Mouse (Mus musculus): ENCODE results near the gene Patl1. TPM values are rescaled to one million over a fixed set of nuclear protein-coding genes. Genes with fewer than 3 reads are reported as not detected.

Patl1 gene
- total and polyA plus RNA-seq, 3 experiments: 8.5 to 40.8 (median 12.0) TPM

DNA sequence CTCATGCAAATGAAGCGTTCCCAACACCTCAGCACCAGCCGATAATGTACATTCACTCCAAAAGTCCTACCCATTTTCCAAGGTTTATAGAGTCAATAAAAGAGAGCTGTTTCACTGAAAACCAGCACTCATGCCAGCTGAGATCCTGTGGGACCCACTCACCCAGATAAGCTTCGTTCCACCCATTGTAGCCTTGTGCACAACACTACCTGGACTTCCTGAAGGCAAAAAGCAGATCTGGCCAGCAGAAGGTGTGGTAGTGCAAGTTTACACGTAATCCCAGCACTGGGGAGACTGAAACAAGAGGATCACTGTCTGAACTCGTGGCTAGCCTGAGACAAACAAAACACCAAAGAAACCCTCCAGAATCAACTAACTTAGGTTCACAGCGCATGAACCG is 38.5 kb downstream of the Patl1 start:
- Histone ChIP-seq H3K79me2 (replicated peaks; ENCODE audit: control insufficient read depth, extremely low read depth, insufficient read depth, poor library complexity, severe bottlenecking) (no peaks in the 10 kb centered on the region), H3K27me3 (replicated peaks) (no peaks in the 10 kb centered on the region), H3K9me3 (replicated peaks; ENCODE audit: low read length) (no peaks in the 10 kb centered on the region), H3K4me1 (ENCODE audit: control insufficient read depth in 1 of 2, insufficient read depth in 2 of 2) (peaks cover 2 to 4% of the 10 kb centered on the region in 2 experiments; a peak in 3 of 4 replicates), H3K4me3 (replicated peaks in 1 of 3; ENCODE audit: low read depth in 2 of 3, low read length in 2 of 3, poor library complexity in 1 of 3) (no peak overlapping the region), H3K9ac (ENCODE audit: insufficient read depth, low read depth) (no peak overlapping the region), H3K4me2 (ENCODE audit: insufficient read depth, low read depth, poor library complexity, severe bottlenecking) (no peak overlapping the region), H3K27ac (ENCODE audit: insufficient read depth, low read depth) (no peak overlapping the region), H3K36me3 (replicated peaks in 1 of 2; ENCODE audit: control insufficient read depth in 1 of 2, insufficient read depth in 1 of 2, low read length in 1 of 2) (peaks cover 3 to 12% of the 10 kb centered on the region in 2 experiments)
- TF ChIP-seq CTCF (conservative IDR thresholded peaks at IDR 0.05 in 1 of 2, IDR thresholded peaks at IDR 0.05 in 1 of 2; ENCODE audit: low read depth in 2 of 2, low read length in 2 of 2) (no peak), CHD2 (IDR thresholded peaks at IDR 0.05; ENCODE audit: low read length) (no peak), NELFE (IDR thresholded peaks at IDR 0.05; ENCODE audit: low read depth, low read length) (no peak), UBTF (IDR thresholded peaks at IDR 0.05; ENCODE audit: low read depth, low read length) (no peak), ZC3H11A (IDR thresholded peaks at IDR 0.05; ENCODE audit: low read depth, low read length) (no peak), PAX5 (IDR thresholded peaks at IDR 0.05; ENCODE audit: low read length) (no peak), RCOR1 (conservative IDR thresholded peaks at IDR 0.05; ENCODE audit: low read depth, low read length) (no peak), ZNF384 (IDR thresholded peaks at IDR 0.05; ENCODE audit: low read depth, low read length) (no peak), EP300 (IDR thresholded peaks at IDR 0.05; ENCODE audit: low read length) (no peak), JUN (IDR thresholded peaks at IDR 0.05; ENCODE audit: insufficient read depth, low read depth, low read length) (no peak), MAZ (IDR thresholded peaks at IDR 0.05; ENCODE audit: low read depth, low read length) (no peak), RAD21 (IDR thresholded peaks at IDR 0.05; ENCODE audit: low read depth, low read length) (no peak), JUND (conservative IDR thresholded peaks at IDR 0.05; ENCODE audit: low read depth, low read length) (no peak)
- dilution Hi-C loops (cut with MboI; ENCODE audit: extremely low pct_ligation_motif_present, extremely low pct_unique_long_range_greater_than_20kb, low sequenced_read_pairs) (no loop called here), in situ Hi-C loops (cut with MboI; ENCODE audit: low pct_ligation_motif_present, low pct_unique_long_range_greater_than_20kb, low sequenced_read_pairs) (loop anchor here (25.0 kb wide), 1 partner anchor 338 kb away; the partner anchor contains the start of genes Ms4a2 and Ms4a6d)
- DNase-seq (ENCODE audit: extremely low read depth): no peak

GRCm38 (mm10) chr19:11954206-11954605 is 42.0 kb downstream of the Patl1 start:
- in situ Hi-C loops (cut with MboI; ENCODE audit: low pct_ligation_motif_present, low pct_unique_long_range_greater_than_20kb, low sequenced_read_pairs): loop anchor here (25.0 kb wide), 1 partner anchor 342 kb away; the partner anchor contains the start of genes Ms4a2 and Ms4a6d
- H3K9ac ChIP-seq (ENCODE audit: insufficient read depth, low read depth): no peak overlapping the region
- no peak for TF ChIP-seq KAT2A (IDR thresholded peaks at IDR 0.05; ENCODE audit: insufficient replicate concordance, low read length)
- TF ChIP-seq BHLHE40 (IDR thresholded peaks at IDR 0.05; ENCODE audit: low read depth, low read length): no peak
- TF ChIP-seq SMC3 (IDR thresholded peaks at IDR 0.05; ENCODE audit: low read depth, low read length): no peak
- TF ChIP-seq TCF12 (IDR thresholded peaks at IDR 0.05; ENCODE audit: low read depth, low read length): no peak
- no peak for TF ChIP-seq PAX5 (IDR thresholded peaks at IDR 0.05; ENCODE audit: low read length)
- no peak for TF ChIP-seq JUND (conservative IDR thresholded peaks at IDR 0.05; ENCODE audit: low read depth, low read length)
- TF ChIP-seq CTCF (conservative IDR thresholded peaks at IDR 0.05 in 1 of 2, IDR thresholded peaks at IDR 0.05 in 1 of 2; ENCODE audit: low read depth in 2 of 2, low read length in 2 of 2): peak in 1 of 2 experiments; percentile 20; a peak in 1 of 4 replicates
- H3K4me1 ChIP-seq (ENCODE audit: control insufficient read depth in 1 of 2, insufficient read depth in 2 of 2): peaks cover 9 to 13% of the 10 kb centered on the region in 2 experiments
- H3K4me3 ChIP-seq (replicated peaks in 1 of 3; ENCODE audit: low read depth in 2 of 3, low read length in 2 of 3, poor library complexity in 1 of 3): no peak overlapping the region
- no peaks in the 10 kb centered on the region for H3K36me3 ChIP-seq (replicated peaks in 1 of 2; ENCODE audit: control insufficient read depth in 1 of 2, insufficient read depth in 1 of 2, low read length in 1 of 2)
- H3K27me3 ChIP-seq (replicated peaks): no peaks in the 10 kb centered on the region
- dilution Hi-C loops (cut with MboI; ENCODE audit: extremely low pct_ligation_motif_present, extremely low pct_unique_long_range_greater_than_20kb, low sequenced_read_pairs): no loop called here
- H3K4me2 ChIP-seq (ENCODE audit: insufficient read depth, low read depth, poor library complexity, severe bottlenecking): no peak overlapping the region
- H3K79me2 ChIP-seq (replicated peaks; ENCODE audit: control insufficient read depth, extremely low read depth, insufficient read depth, poor library complexity, severe bottlenecking): no peaks in the 10 kb centered on the region
- no peak for DNase-seq (ENCODE audit: extremely low read depth)
- no peaks in the 10 kb centered on the region for H3K9me3 ChIP-seq (replicated peaks; ENCODE audit: low read length)
- H3K27ac ChIP-seq (ENCODE audit: insufficient read depth, low read depth): no peak overlapping the region

Measured in CH12.LX (cell line).